Mouse (Mus musculus) liver, adult 10 weeks (tissue): Measurements from ENCODE around the gene Hist1h2bb. TPM values are rescaled to one million over a fixed set of nuclear protein-coding genes. Genes with fewer than 3 reads are reported as not detected.

Source experiments
- polyA plus RNA-seq: library from polyadenylated mRNA; stranded (reverse); fragments of 350-450 nt; fragmentation: Illumina TruSeq; extraction: RNeasy Lipid Tissue Mini Kit (QIAGEN cat#74804); gene quantifications from one replicate; pipeline ENCODE4 v1.2.3, GENCODE M21; 2014; ENCODE audit warnings: low read depth, low replicate concordance

The Hist1h2bb gene
- not detected for polyA plus RNA-seq

GRCm38 (mm10) chr13:23746201-23747080 is at the start of gene Hist1h2bb:
Gene Hist1h2bb, plus strand, starts transcription at chr13:23746734.

GRCm38 (mm10) chr13:23698300-23698693 is 48.2 kb upstream of the Hist1h2bb start, which contains the start of gene Hist1h4c:
Gene Hist1h4c, minus strand, starts transcription at chr13:23698454.

GRCm38 (mm10) chr13:23710374-23711089 is 36.0 kb upstream of the Hist1h2bb start, which contains the start of gene Hfe:
Gene Hfe, minus strand, starts transcription at chr13:23710854.

GRCm38 (mm10) chr13:23738677-23739068 is 7.9 kb upstream of the Hist1h2bb start, which contains the start of gene Hist1h1c:
Gene Hist1h1c, plus strand, starts transcription at chr13:23738808.

GRCm38 (mm10) chr13:23745381-23746161 is 963 bp upstream of the Hist1h2bb start, which contains the start of gene Hist1h3c:
Gene Hist1h3c, minus strand, starts transcription at chr13:23745602.

GRCm38 (mm10) chr13:23750839-23751477 is 4.4 kb downstream of the Hist1h2bb start, which contains the start of gene Hist1h2ab:
Gene Hist1h2ab, plus strand, starts transcription at chr13:23751126.

GRCm38 (mm10) chr13:23752067-23752741 is 5.7 kb downstream of the Hist1h2bb start, which contains the start of gene Hist1h3b:
Gene Hist1h3b, plus strand, starts transcription at chr13:23752267.

GRCm38 (mm10) chr13:23756790-23757189 is 10.3 kb downstream of the Hist1h2bb start, which contains the start of gene Hist1h4b:
Gene Hist1h4b, plus strand, starts transcription at chr13:23757013.

GRCm38 (mm10) chr13:23760972-23761864 is 14.7 kb downstream of the Hist1h2bb start, which contains the start of gene Hist1h4a:
Gene Hist1h4a, minus strand, starts transcription at chr13:23761230.

GRCm38 (mm10) chr13:23761871-23762821 is 15.6 kb downstream of the Hist1h2bb start, which contains the start of gene Hist1h3a:
Gene Hist1h3a, minus strand, starts transcription at chr13:23762386.

GRCm38 (mm10) chr13:23763586-23764323 is 17.2 kb downstream of the Hist1h2bb start, which contains the start of gene Hist1h1a:
Gene Hist1h1a, plus strand, starts transcription at chr13:23763666.

GRCm38 (mm10) chr13:23769613-23770012 is 23.1 kb downstream of the Hist1h2bb start, which contains the start of gene Trim38:
Gene Trim38, plus strand, starts transcription at chr13:23769913.

Other genes with a start within 250 kb of the Hist1h2bb start
- gene Hist1h4h, start 215.7 kb upstream of the Hist1h2bb start, polyA plus RNA-seq = not detected
- gene Hist1h2af, start 212.8 kb upstream of the Hist1h2bb start, polyA plus RNA-seq = not detected
- not detected for gene Hist1h3g, start 211.3 kb upstream of the Hist1h2bb start, polyA plus RNA-seq
- gene Hist1h2bh, start 203.3 kb upstream of the Hist1h2bb start, polyA plus RNA-seq = 0.37 TPM
- gene Hist1h3f, start 202.7 kb upstream of the Hist1h2bb start, polyA plus RNA-seq = not detected
- gene Hist1h4f, start 195.1 kb upstream of the Hist1h2bb start, polyA plus RNA-seq = not detected
- gene Hist1h1d, start 193.5 kb upstream of the Hist1h2bb start, polyA plus RNA-seq = 0.19 TPM
- not detected for gene Hist1h3e, start 184.4 kb upstream of the Hist1h2bb start, polyA plus RNA-seq
- gene Hist1h2ae, start 175.5 kb upstream of the Hist1h2bb start, polyA plus RNA-seq = not detected
- gene Hist1h2bg, start 175.3 kb upstream of the Hist1h2bb start, polyA plus RNA-seq = not detected
- not detected for gene Hist1h2bf, start 172.5 kb upstream of the Hist1h2bb start, polyA plus RNA-seq
- gene Hist1h2ad, start 172.4 kb upstream of the Hist1h2bb start, polyA plus RNA-seq = not detected
- gene Hist1h3d, start 171.0 kb upstream of the Hist1h2bb start, polyA plus RNA-seq = not detected
- gene Hist1h4d, start 165.1 kb upstream of the Hist1h2bb start, polyA plus RNA-seq = not detected
- 0.95 TPM for gene Hist1h2be, start 125.6 kb upstream of the Hist1h2bb start, polyA plus RNA-seq
- 0.45 TPM for gene Hist1h1e, start 124.2 kb upstream of the Hist1h2bb start, polyA plus RNA-seq
- gene Hist1h2ac, start 62.8 kb upstream of the Hist1h2bb start, polyA plus RNA-seq = 0.56 TPM
- gene Hist1h2bc, start 62.5 kb upstream of the Hist1h2bb start, polyA plus RNA-seq = 195 TPM
- gene Hist1h1t, start 50.9 kb upstream of the Hist1h2bb start, polyA plus RNA-seq = not detected
- gene Hist1h4c, start 48.3 kb upstream of the Hist1h2bb start, polyA plus RNA-seq = 0.72 TPM
- gene Hfe, start 35.9 kb upstream of the Hist1h2bb start, polyA plus RNA-seq = 40.9 TPM
- 9.8 TPM for gene Hist1h1c, start 7.9 kb upstream of the Hist1h2bb start, polyA plus RNA-seq
- gene Hist1h3c, start 1.1 kb upstream of the Hist1h2bb start, polyA plus RNA-seq = not detected
- not detected for gene Hist1h2ab, start 4.4 kb downstream of the Hist1h2bb start, polyA plus RNA-seq
- gene Hist1h3b, start 5.5 kb downstream of the Hist1h2bb start, polyA plus RNA-seq = not detected
- not detected for gene Hist1h4b, start 10.3 kb downstream of the Hist1h2bb start, polyA plus RNA-seq
- gene Hist1h4a, start 14.5 kb downstream of the Hist1h2bb start, polyA plus RNA-seq = not detected
- gene Hist1h3a, start 15.7 kb downstream of the Hist1h2bb start, polyA plus RNA-seq = not detected
- gene Hist1h1a, start 16.9 kb downstream of the Hist1h2bb start, polyA plus RNA-seq = not detected
- not detected for gene Trim38, start 23.2 kb downstream of the Hist1h2bb start, polyA plus RNA-seq
- gene Slc17a2, start 60.3 kb downstream of the Hist1h2bb start, polyA plus RNA-seq = 190 TPM
- 119 TPM for gene Slc17a3, start 92.7 kb downstream of the Hist1h2bb start, polyA plus RNA-seq
- gene Slc17a1, start 121.0 kb downstream of the Hist1h2bb start, polyA plus RNA-seq = 23.6 TPM
- gene Slc17a4, start 168.3 kb downstream of the Hist1h2bb start, polyA plus RNA-seq = 62.2 TPM
- not detected for gene Hist1h2ba, start 187.4 kb downstream of the Hist1h2bb start, polyA plus RNA-seq
- not detected for gene Hist1h2aa, start 187.7 kb downstream of the Hist1h2bb start, polyA plus RNA-seq
- gene Scgn, start 244.5 kb downstream of the Hist1h2bb start, polyA plus RNA-seq = not detected